Mouse (Mus musculus) hindbrain, embryonic 16.5 days (tissue): ENCODE measurements at regions not wholly inside any gene's neighbourhood (a gene's known extent, or its start where the extent isn't known, plus 50 kb on each side); places are given as distances from the start of the nearest gene placed in this dataset.

ENCODE experiments used
- ATAC-seq: fragments of 200-750 bp; cut with Nextera tagmentation; 2 replicates; pipeline ENCODE4 v1.8.0; 2017; ENCODE audit warnings: moderate TSS enrichment, moderate library complexity
- H3K27ac ChIP-seq: fragments of 300-500 bp; sonication (generic); 2 replicates; pipeline ENCODE4 v1.5.1; 2014; ENCODE audit warnings: low read depth, mild to moderate bottlenecking, control low read depth, low read length, moderate library complexity
- H3K27me3 ChIP-seq: fragments of 300-500 bp; sonication (generic); replicated peaks from 2 replicates; pipeline ENCODE4 v1.6.1; 2014; ENCODE audit warnings: low read length; ENCODE audit not compliant: control insufficient read depth, insufficient read depth
- H3K36me3 ChIP-seq: fragments of 300-500 bp; sonication (generic); 2 replicates; pipeline ENCODE4 v1.6.1; 2014; ENCODE audit warnings: mild to moderate bottlenecking, low read length, moderate library complexity, mixed read lengths; ENCODE audit not compliant: control insufficient read depth, insufficient read depth
- H3K4me1 ChIP-seq: fragments of 300-500 bp; sonication (generic); 2 replicates; pipeline ENCODE4 v1.6.1; 2014; ENCODE audit warnings: low read depth, low read length; ENCODE audit not compliant: control insufficient read depth, insufficient read depth
- H3K4me2 ChIP-seq: fragments of 300-500 bp; sonication (generic); 2 replicates; pipeline ENCODE4 v1.6.1; 2014; ENCODE audit warnings: mild to moderate bottlenecking, low read length, control low read depth, moderate library complexity
- H3K4me3 ChIP-seq: fragments of 300-500 bp; sonication (generic); 2 replicates; pipeline ENCODE4 v1.5.1; 2014; ENCODE audit warnings: mild to moderate bottlenecking, low read length, control low read depth, moderate library complexity
- H3K9ac ChIP-seq: fragments of 300-500 bp; sonication (generic); 2 replicates; pipeline ENCODE4 v1.6.1; 2014; ENCODE audit warnings: low read depth, mild to moderate bottlenecking, control low read depth, low read length, moderate library complexity
- H3K9me3 ChIP-seq: fragments of 300-500 bp; sonication (generic); 2 replicates; pipeline ENCODE4 v1.6.1; 2014; ENCODE audit warnings: mild to moderate bottlenecking, low read length, moderate library complexity; ENCODE audit not compliant: control insufficient read depth
- WGBS: fragments of 180-500 bp; shearing (Covaris S2); extraction: QIAGEN DNeasy Blood & Tissue Kit; methylation state at CpG from one replicate; pipeline ENCODE4 v1.1.7; 2014; 5-methylcytosine and 5-hydroxymethylcytosine counted together

GRCm38 (mm10) chr10:21520854-21521253 lies 72.1 kb upstream of the 1700020N01Rik start:
- ATAC-seq: no peak
- no peak overlapping the region for H3K9ac ChIP-seq
- no peaks in the 10 kb centered on the region for H3K4me1 ChIP-seq
- H3K27me3 ChIP-seq: no peaks in the 10 kb centered on the region
- H3K9me3 ChIP-seq: no peaks in the 10 kb centered on the region
- no peak overlapping the region for H3K27ac ChIP-seq
- 89% methylated on average over 9 of the region's 9 CpGs for WGBS
- no peak overlapping the region for H3K4me2 ChIP-seq
- H3K4me3 ChIP-seq: no peak overlapping the region
- H3K36me3 ChIP-seq: no peaks in the 10 kb centered on the region

GRCm38 (mm10) chr10:21525555-21525954 lies 67.4 kb upstream of the 1700020N01Rik start:
- no peak overlapping the region for H3K4me2 ChIP-seq
- H3K27me3 ChIP-seq: no peaks in the 10 kb centered on the region
- no peak overlapping the region for H3K4me3 ChIP-seq
- WGBS: 60% methylated on average over 2 of the region's 2 CpGs
- no peak overlapping the region for H3K27ac ChIP-seq
- H3K9me3 ChIP-seq: no peaks in the 10 kb centered on the region
- H3K36me3 ChIP-seq: no peaks in the 10 kb centered on the region
- no peak for ATAC-seq
- H3K9ac ChIP-seq: no peak overlapping the region
- no peaks in the 10 kb centered on the region for H3K4me1 ChIP-seq

GRCm38 (mm10) chr10:21528396-21528795 lies 64.5 kb upstream of the 1700020N01Rik start:
- no peak for ATAC-seq
- H3K27ac ChIP-seq: no peak overlapping the region
- no peak overlapping the region for H3K4me3 ChIP-seq
- no peaks in the 10 kb centered on the region for H3K27me3 ChIP-seq
- H3K4me2 ChIP-seq: no peak overlapping the region
- no peaks in the 10 kb centered on the region for H3K9me3 ChIP-seq
- 87% methylated on average over 3 of the region's 3 CpGs for WGBS
- H3K4me1 ChIP-seq: no peaks in the 10 kb centered on the region
- H3K36me3 ChIP-seq: no peaks in the 10 kb centered on the region
- no peak overlapping the region for H3K9ac ChIP-seq

DNA sequence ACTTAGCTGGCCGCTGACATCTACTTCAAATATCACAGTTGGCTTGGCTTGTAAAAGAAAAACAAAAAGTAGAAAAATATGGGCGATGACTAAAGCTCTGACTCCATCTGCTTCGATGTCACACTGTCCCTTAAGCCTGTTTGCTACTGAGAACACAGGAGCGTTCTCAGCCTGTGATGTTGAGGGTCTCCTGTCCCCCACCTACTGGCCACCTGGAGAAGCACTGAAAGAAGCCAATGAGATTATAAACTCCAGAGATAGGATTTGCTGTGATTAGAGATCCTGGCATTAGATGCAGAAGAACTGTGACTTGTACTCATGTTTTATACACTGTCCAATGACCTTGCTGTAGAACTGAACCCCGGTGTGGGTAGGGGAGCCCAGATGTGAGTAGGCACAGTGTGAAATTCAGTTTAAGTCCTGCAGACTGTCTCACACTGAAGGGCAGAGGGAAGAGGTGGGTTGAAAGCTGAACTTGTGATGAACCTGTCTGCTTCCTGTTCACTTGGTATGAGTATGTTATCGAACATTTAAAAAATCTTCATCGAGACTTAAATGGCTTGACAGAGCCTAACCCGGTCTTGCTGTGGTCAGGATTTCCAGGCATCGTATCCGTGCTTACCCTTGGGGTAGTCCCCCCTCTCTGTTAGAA lies 63.7 kb upstream of the 1700020N01Rik start:
- WGBS: 74% methylated on average over 10 of the region's 10 CpGs
- Histone ChIP-seq H3K27me3 (no peaks in the 10 kb centered on the region), H3K4me1 (no peaks in the 10 kb centered on the region), H3K4me2 (no peak overlapping the region), H3K27ac (no peak overlapping the region), H3K36me3 (no peaks in the 10 kb centered on the region), H3K4me3 (no peak overlapping the region), H3K9me3 (no peaks in the 10 kb centered on the region), H3K9ac (no peak overlapping the region)
- no peak for ATAC-seq

DNA sequence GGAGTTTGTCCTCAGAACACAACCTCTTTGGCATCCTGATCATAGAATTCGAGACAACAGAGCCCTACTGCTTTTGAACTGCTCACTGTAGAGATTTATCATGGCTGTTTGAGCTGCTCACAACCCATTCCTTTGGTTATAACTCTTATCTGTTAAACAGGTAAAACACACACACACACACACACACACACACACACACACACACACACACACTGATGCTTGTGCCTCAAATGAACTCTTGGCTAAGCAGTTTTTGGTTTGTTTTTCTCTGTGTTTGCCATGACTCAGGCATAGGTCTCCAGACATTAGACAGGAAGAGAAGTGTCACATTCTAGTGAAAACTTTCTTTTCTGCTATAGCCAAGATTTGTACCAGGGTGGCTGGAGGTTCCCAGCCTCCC lies 60.8 kb upstream of the 1700020N01Rik start:
- 75% methylated on average over 1 of the region's 1 CpGs for WGBS
- H3K4me2 ChIP-seq: no peak overlapping the region
- H3K27ac ChIP-seq: no peak overlapping the region
- H3K9ac ChIP-seq: no peak overlapping the region
- H3K4me1 ChIP-seq: no peaks in the 10 kb centered on the region
- no peaks in the 10 kb centered on the region for H3K36me3 ChIP-seq
- H3K27me3 ChIP-seq: no peaks in the 10 kb centered on the region
- H3K9me3 ChIP-seq: no peaks in the 10 kb centered on the region
- H3K4me3 ChIP-seq: no peak overlapping the region
- ATAC-seq: no peak

DNA sequence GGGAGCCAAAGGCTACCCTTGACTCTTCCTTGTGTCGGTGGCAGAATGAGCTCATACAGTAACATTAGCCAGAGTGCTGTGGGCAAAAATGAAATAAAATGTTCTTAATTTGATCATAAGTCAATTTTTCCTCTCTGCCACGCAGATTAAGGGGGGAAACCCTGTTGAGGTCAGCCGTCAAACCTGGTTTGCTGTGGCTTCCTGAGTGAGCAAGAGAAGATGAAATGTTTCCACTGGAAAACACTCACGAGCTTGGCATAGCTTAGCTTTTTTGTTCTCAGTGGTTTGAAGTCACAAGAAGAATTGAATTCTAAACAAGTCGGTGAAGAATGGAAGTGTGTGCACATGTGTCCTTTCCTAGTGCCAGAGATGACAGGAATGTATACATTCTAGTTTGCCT lies 57.3 kb upstream of the 1700020N01Rik start:
- Histone ChIP-seq H3K9me3 (no peaks in the 10 kb centered on the region), H3K4me1 (no peaks in the 10 kb centered on the region), H3K27ac (no peak overlapping the region), H3K4me2 (no peak overlapping the region), H3K36me3 (no peaks in the 10 kb centered on the region), H3K4me3 (no peak overlapping the region), H3K27me3 (no peaks in the 10 kb centered on the region), H3K9ac (no peak overlapping the region)
- 72% methylated on average over 5 of the region's 5 CpGs for WGBS
- no peak for ATAC-seq

GRCm38 (mm10) chr10:21538481-21538880 lies 54.5 kb upstream of the 1700020N01Rik start:
- no peak for ATAC-seq
- no peaks in the 10 kb centered on the region for H3K27me3 ChIP-seq
- 59% methylated on average over 6 of the region's 6 CpGs for WGBS
- no peaks in the 10 kb centered on the region for H3K4me1 ChIP-seq
- no peaks in the 10 kb centered on the region for H3K9me3 ChIP-seq
- no peak overlapping the region for H3K9ac ChIP-seq
- no peak overlapping the region for H3K4me3 ChIP-seq
- H3K36me3 ChIP-seq: no peaks in the 10 kb centered on the region
- H3K27ac ChIP-seq: no peak overlapping the region
- H3K4me2 ChIP-seq: no peak overlapping the region
